Mouse (Mus musculus) testis, adult 2 months (tissue): ENCODE data around the gene Zfp775. TPM values are rescaled to one million over a fixed set of nuclear protein-coding genes. Genes with fewer than 3 reads are reported as not detected.

Experiments
- H3K27ac ChIP-seq: fragments of 200-500 bp; 2 replicates; pipeline ENCODE4 v1.5.1; 2012; ENCODE audit warnings: low read depth, low read length; ENCODE audit not compliant: control insufficient read depth, insufficient read depth
- H3K27me3 ChIP-seq: fragments of 200-500 bp; 2 replicates; pipeline ENCODE4 v1.6.1; 2012; ENCODE audit warnings: mild to moderate bottlenecking, low read length, moderate library complexity; ENCODE audit not compliant: control insufficient read depth, insufficient read depth
- H3K36me3 ChIP-seq: fragments of 200-500 bp; 2 replicates; pipeline ENCODE4 v1.6.1; 2012; ENCODE audit warnings: mild to moderate bottlenecking, low read length; ENCODE audit not compliant: control insufficient read depth, insufficient read depth
- H3K4me1 ChIP-seq: fragments of 200-500 bp; 2 replicates; pipeline ENCODE4 v1.6.1; 2012; ENCODE audit warnings: low read length; ENCODE audit not compliant: control insufficient read depth, insufficient read depth
- H3K4me3 ChIP-seq: fragments of 200-500 bp; 2 replicates; pipeline ENCODE4 v1.5.1; 2012; ENCODE audit warnings: low read depth, mild to moderate bottlenecking, low read length, moderate library complexity, mixed read lengths; ENCODE audit not compliant: control insufficient read depth
- CTCF ChIP-seq: fragments of 200-500 bp; IDR thresholded peaks from 2 replicates; pipeline ENCODE4 v1.5.1; 2012; ENCODE audit warnings: low read depth, mild to moderate bottlenecking, inconsistent platforms, low read length, moderate library complexity; ENCODE audit not compliant: control insufficient read depth, insufficient read depth, insufficient replicate concordance
- POLR2A ChIP-seq: fragments of 200-500 bp; IDR thresholded peaks from 2 replicates; pipeline ENCODE4 v1.6.1; 2012; ENCODE audit warnings: low read depth, mild to moderate bottlenecking, inconsistent platforms, low read length, moderate library complexity; ENCODE audit not compliant: control insufficient read depth
- polyA plus RNA-seq: library from polyadenylated mRNA; depleted of rRNA; stranded (reverse); fragments of >200 nt; gene quantifications from 2 replicates; pipeline ENCODE4 v1.2.3, GENCODE M21; 2012

Gene Zfp775
- polyA plus RNA-seq, 1 experiment: 1.8 TPM

- H3K4me3 ChIP-seq: no peak overlapping the region
- H3K27ac ChIP-seq: no peak overlapping the region
- no peak for TF ChIP-seq POLR2A
- no peak for TF ChIP-seq CTCF
- H3K27me3 ChIP-seq: no peaks in the 10 kb centered on the region
- H3K36me3 ChIP-seq: no peaks in the 10 kb centered on the region
- H3K4me1 ChIP-seq: peaks cover 15% of the 10 kb centered on the region
These were observed 21.6 kb downstream of the Zfp775 start for GRCm38 (mm10) chr6:48623460-48623859.

- Histone ChIP-seq H3K36me3 (no peaks in the 10 kb centered on the region), H3K27me3 (no peaks in the 10 kb centered on the region), H3K4me3 (peak within 1 kb of the TSS; percentile 39), H3K27ac (no peak within 1 kb of the TSS), H3K4me1 (peaks cover 9% of the 10 kb centered on the region)
- TF ChIP-seq CTCF: no peak
- no peak for TF ChIP-seq POLR2A
These were observed 24.6 kb downstream of the Zfp775 start, which contains the start of gene AI854703 for GRCm38 (mm10) chr6:48626464-48626863. Gene AI854703, plus strand, starts transcription at chr6:48626764.

GRCm38 (mm10) chr6:48626984-48627383 is 25.1 kb downstream of the Zfp775 start:
- Histone ChIP-seq H3K36me3 (no peaks in the 10 kb centered on the region), H3K27ac (no peak overlapping the region), H3K4me1 (peaks cover 9% of the 10 kb centered on the region), H3K4me3 (peak overlapping the region; percentile 39), H3K27me3 (no peaks in the 10 kb centered on the region)
- no peak for TF ChIP-seq POLR2A
- no peak for TF ChIP-seq CTCF

GRCm38 (mm10) chr6:48627511-48627924 is 25.7 kb downstream of the Zfp775 start:
- TF ChIP-seq POLR2A (no peak), CTCF (no peak)
- Histone ChIP-seq H3K4me1 (peaks cover 9% of the 10 kb centered on the region), H3K27ac (no peak overlapping the region), H3K27me3 (no peaks in the 10 kb centered on the region), H3K4me3 (peak overlapping the region; percentile 39), H3K36me3 (no peaks in the 10 kb centered on the region)

GRCm38 (mm10) chr6:48628377-48628776 is 26.5 kb downstream of the Zfp775 start:
- TF ChIP-seq CTCF (no peak), POLR2A (no peak)
- Histone ChIP-seq H3K27ac (no peak overlapping the region), H3K36me3 (no peaks in the 10 kb centered on the region), H3K4me1 (peaks cover 9% of the 10 kb centered on the region), H3K4me3 (no peak overlapping the region), H3K27me3 (no peaks in the 10 kb centered on the region)

GRCm38 (mm10) chr6:48628808-48629660 is 27.2 kb downstream of the Zfp775 start:
- H3K36me3 ChIP-seq: no peaks in the 10 kb centered on the region
- TF ChIP-seq CTCF (no peak), POLR2A (no peak)
- peaks cover 9% of the 10 kb centered on the region for H3K4me1 ChIP-seq
- H3K4me3 ChIP-seq: peak overlapping the region; percentile 56
- H3K27me3 ChIP-seq: no peaks in the 10 kb centered on the region
- no peak overlapping the region for H3K27ac ChIP-seq

- TF ChIP-seq POLR2A: no peak
- TF ChIP-seq CTCF: no peak
- H3K27me3 ChIP-seq: no peaks in the 10 kb centered on the region
- peaks cover 9% of the 10 kb centered on the region for H3K4me1 ChIP-seq
- no peaks in the 10 kb centered on the region for H3K36me3 ChIP-seq
- H3K4me3 ChIP-seq: peak overlapping the region; percentile 56
- H3K27ac ChIP-seq: no peak overlapping the region
These were observed 27.8 kb downstream of the Zfp775 start for GRCm38 (mm10) chr6:48629661-48630034.
